Mouse (Mus musculus): ENCODE data around the gene Grb2. TPM values are rescaled to one million over a fixed set of nuclear protein-coding genes. Genes with fewer than 3 reads are reported as not detected.
A peak's percentile ranks its signal among the peaks of the same experiment; 100 is the strongest.

Grb2 gene
- polyA plus RNA-seq, 1 experiment = 3.8 TPM

DNA sequence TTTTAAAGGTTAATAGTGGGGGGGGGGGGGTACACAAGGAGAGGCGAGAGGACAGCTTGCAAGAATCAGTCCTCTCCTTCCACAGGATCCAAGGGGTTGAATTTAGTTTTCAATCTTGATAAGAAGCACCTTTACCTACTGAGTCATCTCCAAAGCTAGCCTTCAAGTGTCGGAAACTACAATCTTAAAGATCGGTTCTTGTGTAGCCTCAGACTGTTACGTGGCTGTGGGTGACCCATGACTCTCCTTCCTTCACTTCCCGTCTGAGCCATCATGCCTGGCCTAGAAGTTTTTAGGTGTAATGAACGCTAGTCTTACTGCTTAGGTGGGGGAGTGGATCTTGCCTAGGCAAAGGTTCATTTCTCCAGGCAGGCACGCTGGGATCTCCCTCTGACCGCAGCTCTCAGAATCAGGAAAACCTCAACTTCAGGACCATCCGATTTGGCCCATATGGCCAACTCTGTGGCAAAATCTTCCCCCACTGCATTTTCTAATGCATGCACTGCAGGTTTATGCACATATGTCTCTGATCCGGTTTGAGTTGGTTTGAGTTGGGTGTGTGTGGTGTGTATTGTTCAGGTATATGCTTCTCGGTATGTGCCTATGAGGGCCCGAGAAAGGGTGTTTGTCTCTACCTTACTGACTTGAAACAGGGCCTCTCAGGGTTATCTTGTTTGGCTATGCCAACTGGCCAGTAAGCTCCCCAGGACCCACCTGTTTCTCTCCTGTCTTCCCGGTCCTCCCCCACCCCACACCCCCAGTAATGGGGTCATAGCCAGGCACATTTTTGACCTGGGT is 78.5 kb downstream of the Grb2 start:
- peaks cover 36% of the 10 kb centered on the region for H3K4me1 ChIP-seq (ENCODE audit: control insufficient read depth)
- H3K9me3 ChIP-seq (ENCODE audit: control insufficient read depth, low read length) = no peaks in the 10 kb centered on the region
- TF ChIP-seq TAL1 (IDR thresholded peaks at IDR 0.05; ENCODE audit: low read length) (no peak), GATA1 (IDR thresholded peaks at IDR 0.05; ENCODE audit: low read length) (no peak)
- no peak overlapping the region for H3K4me3 ChIP-seq (replicated peaks)
- H3K27me3 ChIP-seq (ENCODE audit: control insufficient read depth) = no peaks in the 10 kb centered on the region
- H3K36me3 ChIP-seq (ENCODE audit: control insufficient read depth) = peaks cover 7% of the 10 kb centered on the region

DNA sequence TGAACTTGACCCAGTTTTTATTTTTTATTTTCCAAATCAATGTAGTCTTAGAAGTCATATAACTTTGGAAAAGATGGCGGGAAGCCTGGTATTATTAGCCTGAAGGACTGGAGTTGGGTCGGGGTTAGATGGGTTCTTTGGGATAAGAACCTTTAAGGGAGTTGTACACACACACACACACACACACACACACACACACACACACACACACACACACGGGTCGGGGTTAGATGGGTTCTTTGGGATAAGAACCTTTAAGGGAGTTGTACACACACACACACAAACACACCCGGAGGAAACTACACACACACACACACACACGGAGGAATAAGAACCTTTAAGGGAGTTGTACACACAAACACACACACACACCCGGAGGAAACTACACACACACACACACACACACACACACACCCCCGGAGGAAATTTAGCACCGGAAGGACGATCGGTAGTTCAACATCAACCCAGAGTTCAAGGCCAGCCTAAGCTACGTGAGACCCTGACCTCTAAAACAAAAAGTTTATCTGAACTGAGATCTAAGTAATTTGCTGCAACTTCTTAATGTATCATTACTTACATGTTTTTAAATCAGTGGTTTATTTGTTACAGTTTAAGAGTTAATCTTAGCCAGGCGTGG is 79.8 kb downstream of the Grb2 start:
- peaks cover 15% of the 10 kb centered on the region for H3K36me3 ChIP-seq (ENCODE audit: control insufficient read depth)
- H3K9me3 ChIP-seq (ENCODE audit: control insufficient read depth, low read length) = no peaks in the 10 kb centered on the region
- H3K27me3 ChIP-seq (ENCODE audit: control insufficient read depth) = no peaks in the 10 kb centered on the region
- peak overlapping the region; percentile 73 for H3K4me3 ChIP-seq (replicated peaks)
- peaks cover 37% of the 10 kb centered on the region for H3K4me1 ChIP-seq (ENCODE audit: control insufficient read depth)
- TF ChIP-seq GATA1 (IDR thresholded peaks at IDR 0.05; ENCODE audit: low read length) (no peak), TAL1 (IDR thresholded peaks at IDR 0.05; ENCODE audit: low read length) (no peak)

DNA sequence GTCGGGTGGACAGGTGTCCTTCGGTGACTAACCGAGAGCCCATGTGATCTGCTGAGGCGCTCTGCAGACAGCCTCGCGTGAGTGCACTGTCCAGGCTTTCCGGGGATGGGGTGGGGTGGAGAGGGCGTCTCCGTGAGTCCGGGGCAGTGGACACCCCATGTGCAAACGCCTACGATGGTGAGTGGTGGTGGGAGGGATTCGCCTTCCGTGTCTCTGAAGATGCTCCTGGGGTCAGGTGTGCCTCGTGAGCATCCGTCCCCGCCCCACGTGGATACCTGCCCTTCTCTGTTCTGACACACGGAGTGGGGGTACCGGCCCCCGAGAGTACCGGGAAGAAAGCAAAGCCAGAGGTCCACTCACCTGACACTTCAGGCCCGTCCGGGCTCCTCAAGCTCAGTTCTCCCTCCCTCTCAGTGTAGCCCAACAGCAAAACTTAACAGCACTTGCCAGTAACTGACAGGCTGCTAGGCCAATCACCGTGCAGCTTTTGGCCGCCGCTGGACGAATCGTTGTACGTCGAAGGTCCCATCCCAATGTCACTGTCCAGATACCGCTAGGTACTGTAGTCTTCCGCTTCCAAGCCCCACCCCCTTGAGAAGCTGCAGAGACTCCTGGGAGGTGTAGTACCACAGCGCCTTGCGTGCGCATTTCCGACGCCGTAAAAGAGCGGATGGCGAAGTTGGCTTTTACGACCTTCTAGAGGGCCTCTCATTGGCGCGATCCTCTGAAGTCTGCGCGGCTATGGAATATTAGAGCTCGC is 80.5 kb downstream of the Grb2 start, which contains the start of gene Slc25a19:
Slc25a19 (minus strand) TSS at position 591 of the 760 bp plus-strand sequence.
- Histone ChIP-seq H3K36me3 (ENCODE audit: control insufficient read depth) (peaks cover 22% of the 10 kb centered on the region), H3K9me3 (ENCODE audit: control insufficient read depth, low read length) (no peaks in the 10 kb centered on the region), H3K27me3 (ENCODE audit: control insufficient read depth) (no peaks in the 10 kb centered on the region), H3K4me1 (ENCODE audit: control insufficient read depth) (peaks cover 38% of the 10 kb centered on the region), H3K4me3 (replicated peaks) (peak within 1 kb of the TSS; percentile 73)
- TF ChIP-seq TAL1 (IDR thresholded peaks at IDR 0.05; ENCODE audit: low read length) (no peak), GATA1 (IDR thresholded peaks at IDR 0.05; ENCODE audit: low read length) (no peak)

DNA sequence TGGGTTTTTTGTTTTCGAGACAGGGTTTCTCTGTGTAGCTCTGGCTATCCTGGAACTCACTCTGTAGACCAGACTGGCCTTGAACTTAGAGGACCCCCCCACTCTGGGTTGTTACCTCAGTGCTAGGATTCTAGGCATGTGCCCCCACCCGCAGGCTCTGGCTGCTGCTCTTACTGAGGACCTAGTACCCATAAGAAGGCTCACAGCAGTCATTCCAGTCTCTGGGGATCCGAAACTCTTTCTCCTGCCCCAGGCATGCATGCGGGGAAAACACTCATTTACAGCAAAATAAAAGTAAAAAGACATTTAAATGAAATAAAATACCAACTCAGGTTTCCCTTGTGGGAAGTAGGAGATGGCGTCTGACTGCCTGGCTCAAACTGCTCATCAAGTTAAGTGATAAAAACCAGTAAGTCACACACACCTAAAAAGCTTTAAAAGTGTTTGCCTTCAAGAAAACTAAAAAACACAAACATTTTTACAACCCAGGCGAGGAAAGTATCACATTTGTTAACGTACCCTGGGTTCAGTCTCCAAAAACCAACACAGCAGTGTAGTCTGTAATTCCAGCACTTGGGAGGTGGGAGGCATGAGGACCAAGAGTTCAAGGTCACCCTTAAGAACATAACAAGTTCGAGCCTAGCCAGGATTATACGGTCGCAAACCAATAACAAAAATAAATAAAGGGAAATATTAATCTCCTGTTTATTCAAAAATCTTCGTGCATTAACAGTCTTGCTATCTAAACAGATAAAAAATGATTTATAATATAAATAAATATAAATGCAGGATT is 81.4 kb downstream of the Grb2 start:
- Histone ChIP-seq H3K9me3 (ENCODE audit: control insufficient read depth, low read length) (no peaks in the 10 kb centered on the region), H3K36me3 (ENCODE audit: control insufficient read depth) (peaks cover 30% of the 10 kb centered on the region), H3K4me1 (ENCODE audit: control insufficient read depth) (peaks cover 38% of the 10 kb centered on the region), H3K4me3 (replicated peaks) (peak overlapping the region; percentile 73), H3K27me3 (ENCODE audit: control insufficient read depth) (no peaks in the 10 kb centered on the region)
- TF ChIP-seq GATA1 (IDR thresholded peaks at IDR 0.05; ENCODE audit: low read length) = no peak
- no peak for TF ChIP-seq TAL1 (IDR thresholded peaks at IDR 0.05; ENCODE audit: low read length)

DNA sequence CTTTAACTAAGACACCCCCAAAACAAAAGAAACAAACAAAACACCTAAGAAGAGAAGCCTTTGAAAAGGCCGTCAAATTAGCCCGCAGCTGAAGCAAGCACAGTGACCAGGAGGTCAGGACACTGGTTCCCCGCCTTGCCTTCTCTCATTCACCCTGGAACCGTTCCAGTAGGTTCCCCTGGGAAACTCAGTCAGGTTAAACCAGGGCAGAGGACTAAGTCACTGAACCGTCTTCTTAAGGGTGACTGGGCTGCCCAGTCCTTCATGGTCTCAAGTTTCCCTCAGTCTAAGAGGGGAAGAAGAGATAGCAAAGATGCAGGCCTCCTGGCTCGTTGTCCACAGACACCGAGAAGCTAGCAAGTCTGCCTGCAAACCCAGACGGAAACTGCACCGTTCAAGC is 82.5 kb downstream of the Grb2 start:
- Histone ChIP-seq H3K9me3 (ENCODE audit: control insufficient read depth, low read length) (no peaks in the 10 kb centered on the region), H3K36me3 (ENCODE audit: control insufficient read depth) (peaks cover 38% of the 10 kb centered on the region), H3K4me1 (ENCODE audit: control insufficient read depth) (peaks cover 31% of the 10 kb centered on the region), H3K27me3 (ENCODE audit: control insufficient read depth) (no peaks in the 10 kb centered on the region), H3K4me3 (replicated peaks) (no peak overlapping the region)
- TF ChIP-seq GATA1 (IDR thresholded peaks at IDR 0.05; ENCODE audit: low read length) (no peak), TAL1 (IDR thresholded peaks at IDR 0.05; ENCODE audit: low read length) (no peak)

DNA sequence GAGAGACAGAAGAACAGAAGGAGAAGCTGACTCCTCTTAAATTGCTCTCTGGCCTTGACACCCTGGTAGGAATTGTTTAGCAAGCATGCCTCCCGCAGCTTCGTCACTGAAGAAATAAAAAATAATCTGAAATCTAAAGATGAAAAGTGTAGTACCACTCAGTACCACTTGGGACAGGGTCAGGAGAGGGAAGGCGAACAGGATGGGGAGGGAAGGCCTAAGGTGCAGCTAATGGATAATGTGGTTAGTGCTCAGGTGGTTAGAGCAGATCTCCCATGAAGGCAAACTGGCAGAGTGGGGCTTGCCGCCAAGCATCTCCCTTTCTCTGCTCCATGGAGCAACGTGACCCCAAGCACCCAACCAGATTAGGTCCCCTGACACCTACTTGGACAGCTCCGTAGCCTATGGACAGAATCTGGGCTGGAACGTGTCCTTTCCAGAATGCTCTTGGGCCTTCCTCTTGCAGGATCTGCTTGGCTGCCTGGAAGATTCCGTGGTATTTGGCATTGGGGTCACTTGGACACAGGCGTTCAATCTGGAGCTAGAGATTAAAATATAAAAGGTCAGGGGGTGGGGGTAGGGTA is 84.8 kb downstream of the Grb2 start:
- Histone ChIP-seq H3K4me3 (replicated peaks) (no peak overlapping the region), H3K9me3 (ENCODE audit: control insufficient read depth, low read length) (no peaks in the 10 kb centered on the region), H3K4me1 (ENCODE audit: control insufficient read depth) (peaks cover 26% of the 10 kb centered on the region), H3K27me3 (ENCODE audit: control insufficient read depth) (no peaks in the 10 kb centered on the region), H3K36me3 (ENCODE audit: control insufficient read depth) (peaks cover 58% of the 10 kb centered on the region)
- no peak for TF ChIP-seq GATA1 (IDR thresholded peaks at IDR 0.05; ENCODE audit: low read length)
- TF ChIP-seq TAL1 (IDR thresholded peaks at IDR 0.05; ENCODE audit: low read length) = no peak

DNA sequence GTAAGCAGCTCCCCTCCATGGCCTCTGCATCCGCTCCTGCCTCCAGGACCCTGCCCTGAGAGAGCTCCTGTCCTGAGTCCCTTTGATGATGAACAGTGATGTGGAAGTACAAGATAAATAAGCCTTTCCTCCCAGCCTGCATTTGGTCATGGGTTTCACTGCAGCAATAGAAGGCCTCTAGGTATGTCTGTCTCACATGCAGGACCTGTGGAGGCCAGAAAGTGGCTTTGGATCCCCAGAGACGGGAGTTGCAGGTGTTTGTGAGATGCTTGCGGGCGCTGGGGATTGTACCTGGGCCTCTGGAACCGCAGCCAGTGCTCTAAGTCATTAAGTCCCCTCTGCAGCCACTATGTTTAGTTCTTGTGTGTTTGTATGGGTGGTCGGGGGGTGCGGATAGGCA is 88.4 kb downstream of the Grb2 start:
- H3K36me3 ChIP-seq (ENCODE audit: control insufficient read depth) = peaks cover 77% of the 10 kb centered on the region
- no peaks in the 10 kb centered on the region for H3K27me3 ChIP-seq (ENCODE audit: control insufficient read depth)
- no peak overlapping the region for H3K4me3 ChIP-seq (replicated peaks)
- no peaks in the 10 kb centered on the region for H3K9me3 ChIP-seq (ENCODE audit: control insufficient read depth, low read length)
- peaks cover 10% of the 10 kb centered on the region for H3K4me1 ChIP-seq (ENCODE audit: control insufficient read depth)
- TF ChIP-seq TAL1 (IDR thresholded peaks at IDR 0.05; ENCODE audit: low read length) (no peak), GATA1 (IDR thresholded peaks at IDR 0.05; ENCODE audit: low read length) (no peak)
